Mouse (Mus musculus) hindbrain, embryonic 14.5 days (tissue): ENCODE results near the gene Cpsf2. TPM values are rescaled to one million over a fixed set of nuclear protein-coding genes. Genes with fewer than 3 reads are reported as not detected.
A peak's percentile ranks its signal among the peaks of the same experiment; 100 is the strongest.
"Not testable (repeated sequence)": the region's sequence is repeated elsewhere in the genome, so short reads cannot be mapped to it uniquely, and the experiment has no call there.

Experiments
- ATAC-seq: fragments of 200-750 bp; cut with Nextera tagmentation; 2 replicates; pipeline ENCODE4 v1.8.0; 2017; ENCODE audit warnings: moderate number of reproducible peaks, mild to moderate bottlenecking, moderate TSS enrichment, moderate library complexity; ENCODE audit not compliant: low FRiP score
- DNase-seq: peaks from one replicate; pipeline ENCODE4 v3.0.0-alpha.2; 2015; ENCODE audit warnings: low spot score
- H3K27ac ChIP-seq: fragments of 300-500 bp; sonication (generic); 2 replicates; pipeline ENCODE4 v1.5.1; 2014; ENCODE audit warnings: mild to moderate bottlenecking, moderate library complexity
- H3K27me3 ChIP-seq: fragments of 300-500 bp; sonication (generic); 2 replicates; pipeline ENCODE4 v1.6.1; 2014; ENCODE audit warnings: mild to moderate bottlenecking, low read length, mixed read lengths; ENCODE audit not compliant: control insufficient read depth, insufficient read depth
- H3K36me3 ChIP-seq: fragments of 300-500 bp; sonication (generic); replicated peaks from 2 replicates; pipeline ENCODE4 v1.6.1; 2014; ENCODE audit not compliant: control insufficient read depth, insufficient read depth
- H3K4me1 ChIP-seq: fragments of 300-500 bp; sonication (generic); replicated peaks from 2 replicates; pipeline ENCODE4 v1.6.1; 2014; ENCODE audit warnings: antibody characterized with exemption, low read length, mixed read lengths; ENCODE audit not compliant: control insufficient read depth, insufficient read depth
- H3K4me2 ChIP-seq: fragments of 300-500 bp; sonication (generic); replicated peaks from 2 replicates; pipeline ENCODE4 v1.6.1; 2014; ENCODE audit warnings: mild to moderate bottlenecking, moderate library complexity
- H3K4me3 ChIP-seq: fragments of 300-500 bp; sonication (generic); replicated peaks from 2 replicates; pipeline ENCODE4 v1.5.1; 2014; ENCODE audit warnings: mild to moderate bottlenecking, low read length
- H3K9ac ChIP-seq: fragments of 300-500 bp; sonication (generic); 2 replicates; pipeline ENCODE4 v1.6.1; 2014
- H3K9me3 ChIP-seq: fragments of 300-500 bp; sonication (generic); 2 replicates; pipeline ENCODE4 v1.6.1; 2016; ENCODE audit warnings: low read length; ENCODE audit not compliant: control insufficient read depth
- WGBS: fragments of 180-500 bp; shearing (Covaris S2); extraction: QIAGEN DNeasy Blood & Tissue Kit; methylation state at CpG from one replicate; pipeline ENCODE4 v1.1.7; 2014; 5-methylcytosine and 5-hydroxymethylcytosine counted together
- polyA plus RNA-seq: library from polyadenylated mRNA; unstranded; fragments of >200 nt; fragmentation: Nextera tagmentation; extraction: Ambion mirVana; gene quantifications from 2 replicates; pipeline ENCODE4 v1.2.1, GENCODE M21; 2014

Gene Cpsf2
- polyA plus RNA-seq, 1 experiment from 2014 or later, result 32.6 TPM

DNA sequence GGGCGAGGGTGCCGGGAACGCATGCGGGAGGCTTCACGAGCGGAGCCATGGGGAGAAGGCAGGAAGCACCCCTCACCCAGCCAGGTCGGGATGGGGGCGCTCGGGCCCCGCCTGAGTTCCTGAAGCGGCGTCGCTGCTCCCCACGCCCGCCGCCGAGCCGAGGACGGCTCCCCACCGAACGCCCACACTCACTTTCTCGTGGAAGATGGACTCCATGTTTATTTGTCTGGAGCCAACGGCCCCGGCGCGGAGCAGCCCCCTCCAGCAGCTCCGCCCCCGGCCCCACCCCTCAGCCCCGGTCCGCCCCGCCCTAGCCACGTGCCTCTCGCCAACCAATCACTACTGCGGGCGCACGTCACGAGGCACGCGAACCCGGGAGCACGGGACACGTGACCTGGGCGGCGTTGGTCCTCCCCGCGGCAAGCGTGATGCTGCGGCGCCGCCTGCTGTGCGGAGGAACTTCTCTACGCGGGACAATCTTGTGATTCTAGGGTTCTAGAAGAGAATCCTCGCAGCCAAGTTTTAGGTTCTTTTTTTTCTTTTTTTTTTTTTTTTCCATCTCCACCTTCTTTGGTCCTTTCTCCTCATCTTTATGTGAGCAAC, 17.7 kb upstream of the Cpsf2 start, which contains the start of gene Atxn3:
Gene Atxn3, minus strand, starts transcription at position 305 of the 603 bp plus-strand sequence.
- no peaks in the 10 kb centered on the region for H3K27me3 ChIP-seq
- peaks cover 15% of the 10 kb centered on the region for H3K4me1 ChIP-seq
- ATAC-seq (peak; percentile 99), DNase-seq (peak; percentile 93)
- H3K4me3 ChIP-seq, result peak within 1 kb of the TSS; percentile 80
- H3K9me3 ChIP-seq, result no peaks in the 10 kb centered on the region
- H3K4me2 ChIP-seq, result peak within 1 kb of the TSS; percentile 67
- WGBS, result under 1% methylated on average over 52 of the region's 54 CpGs
- H3K9ac ChIP-seq, result peak within 1 kb of the TSS; percentile 80
- peak within 1 kb of the TSS; percentile 62 for H3K27ac ChIP-seq
- H3K36me3 ChIP-seq, result no peaks in the 10 kb centered on the region; the same call in 1 of the 2 replicates

DNA sequence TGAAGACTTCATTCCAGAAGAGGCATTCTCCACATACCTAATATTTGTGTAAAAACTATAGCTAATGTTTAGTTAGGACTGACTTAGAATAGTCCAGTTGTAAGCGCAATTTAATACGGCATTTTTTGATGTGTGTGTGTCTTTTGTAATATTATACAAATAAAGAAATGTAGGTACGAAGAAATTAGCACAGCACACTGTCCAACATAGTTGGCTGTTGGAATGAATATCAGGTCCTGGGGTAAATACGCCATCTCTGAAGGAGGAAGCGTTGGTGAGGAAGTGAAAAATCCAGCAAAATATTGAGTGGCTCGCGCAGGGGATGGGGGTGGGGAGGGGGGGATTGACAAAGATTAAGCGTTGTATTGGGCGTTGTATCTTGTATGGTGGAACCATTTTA, 17.2 kb upstream of the Cpsf2 start:
- Histone ChIP-seq H3K27ac (no peak overlapping the region), H3K9me3 (no peaks in the 10 kb centered on the region), H3K4me3 (peak overlapping the region; percentile 80), H3K36me3 (no peaks in the 10 kb centered on the region; the same call in 1 of the 2 replicates), H3K4me1 (peaks cover 15% of the 10 kb centered on the region), H3K4me2 (peak overlapping the region; percentile 67), H3K9ac (no peak overlapping the region; the same call in 1 of the 2 replicates), H3K27me3 (no peaks in the 10 kb centered on the region)
- ATAC-seq (no peak), DNase-seq (no peak)
- 62% methylated on average over 9 of the region's 9 CpGs for WGBS

DNA sequence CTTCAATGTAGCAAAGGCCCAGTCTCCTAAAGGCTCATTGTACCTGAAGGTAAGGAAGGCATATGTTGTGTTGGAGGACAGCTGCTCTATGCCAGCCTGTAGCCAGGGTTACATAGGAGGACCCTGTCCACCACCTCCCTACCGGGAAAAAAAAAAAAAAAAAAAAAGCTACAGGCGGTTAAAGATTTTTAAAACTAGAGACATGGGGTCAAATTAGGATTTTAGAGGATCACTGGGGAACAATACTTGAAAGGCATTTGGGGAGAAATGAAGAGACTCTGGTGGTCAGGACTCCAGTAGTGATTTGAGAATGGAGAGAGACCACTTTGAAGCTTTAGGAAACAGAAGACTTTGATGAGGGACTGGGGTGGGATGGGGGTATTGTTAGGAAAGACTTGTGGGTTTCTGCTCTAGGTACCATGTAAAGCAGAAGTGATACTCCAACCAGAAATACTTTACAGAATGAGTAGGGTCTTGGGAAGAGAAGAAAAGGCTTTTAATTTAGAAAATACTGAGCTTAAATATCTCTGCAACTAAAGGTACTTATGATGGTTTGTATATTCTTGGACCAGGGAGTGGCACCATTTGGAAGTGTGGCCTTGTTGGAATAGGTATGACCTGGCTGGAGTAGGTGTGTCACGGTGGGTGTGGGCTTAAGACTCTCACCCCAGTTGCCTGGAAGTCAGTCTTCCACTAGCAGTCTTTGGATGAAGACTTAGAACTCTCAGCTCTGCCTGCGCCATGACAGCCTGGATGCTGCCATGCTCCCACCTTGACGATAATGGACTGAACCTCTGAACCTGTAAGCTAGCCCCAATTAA, 16.6 kb upstream of the Cpsf2 start:
- not testable (repeated sequence) for H3K4me3 ChIP-seq, H3K9me3 ChIP-seq, H3K9ac ChIP-seq, DNase-seq, H3K36me3 ChIP-seq, H3K27ac ChIP-seq, H3K27me3 ChIP-seq, ATAC-seq
- Histone ChIP-seq H3K4me2 (peak overlapping the region; percentile 67; the same call in 1 of the 2 replicates), H3K4me1 (peaks cover 15% of the 10 kb centered on the region)
- 89% methylated on average over 5 of the region's 5 CpGs for WGBS

DNA sequence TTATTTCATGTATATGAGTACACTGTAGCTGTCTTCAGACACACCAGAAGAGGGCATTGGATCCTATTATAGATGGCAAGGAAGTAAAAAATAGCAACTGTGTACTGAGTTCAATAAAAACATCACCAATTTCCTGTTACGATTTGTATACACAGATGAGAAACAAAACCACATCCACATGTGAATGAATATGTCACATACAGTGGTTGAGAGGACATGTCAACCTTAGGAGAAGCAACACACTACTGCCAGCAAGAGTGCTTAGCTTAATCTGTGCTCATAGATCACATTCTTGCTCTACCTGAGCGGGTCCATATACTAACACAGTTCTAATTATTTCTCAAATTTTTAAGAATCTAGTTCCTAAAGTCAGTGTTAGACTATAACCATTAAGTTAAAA, 4.5 kb upstream of the Cpsf2 start:
- Histone ChIP-seq H3K4me3 (no peak overlapping the region), H3K36me3 (peaks cover 30% of the 10 kb centered on the region), H3K9ac (no peak overlapping the region), H3K27me3 (no peaks in the 10 kb centered on the region), H3K27ac (no peak overlapping the region), H3K9me3 (no peaks in the 10 kb centered on the region), H3K4me2 (no peak overlapping the region), H3K4me1 (peaks cover 12% of the 10 kb centered on the region)
- WGBS, result 94% methylated on average over 2 of the region's 2 CpGs
- no peak for DNase-seq
- no peak for ATAC-seq

DNA sequence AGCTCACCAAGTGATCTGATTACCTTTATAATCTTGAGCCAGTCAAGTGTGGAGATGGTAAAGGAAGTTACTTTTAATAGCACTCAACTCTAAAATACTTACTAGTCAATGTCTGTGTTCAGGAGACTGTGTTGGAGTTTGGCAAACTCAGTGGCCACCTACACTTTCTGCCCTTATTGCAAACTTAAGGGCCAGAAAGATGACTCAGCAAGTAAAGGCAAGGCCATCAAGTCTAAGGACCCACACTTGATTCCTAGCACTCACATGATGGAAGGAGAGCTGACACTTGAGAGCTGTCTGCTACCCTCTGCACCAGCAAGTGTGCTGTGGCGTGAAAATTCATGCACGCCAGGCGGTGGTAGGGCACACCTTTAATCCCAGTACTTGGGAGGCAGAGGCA, 3.6 kb upstream of the Cpsf2 start:
- Histone ChIP-seq H3K27ac (no peak overlapping the region), H3K4me3 (no peak overlapping the region), H3K36me3 (peaks cover 21% of the 10 kb centered on the region), H3K9me3 (no peaks in the 10 kb centered on the region), H3K9ac (no peak overlapping the region), H3K27me3 (no peaks in the 10 kb centered on the region), H3K4me2 (no peak overlapping the region), H3K4me1 (peaks cover 20% of the 10 kb centered on the region)
- DNase-seq (no peak), ATAC-seq (no peak)
- WGBS, result 97% methylated on average over 3 of the region's 3 CpGs

DNA sequence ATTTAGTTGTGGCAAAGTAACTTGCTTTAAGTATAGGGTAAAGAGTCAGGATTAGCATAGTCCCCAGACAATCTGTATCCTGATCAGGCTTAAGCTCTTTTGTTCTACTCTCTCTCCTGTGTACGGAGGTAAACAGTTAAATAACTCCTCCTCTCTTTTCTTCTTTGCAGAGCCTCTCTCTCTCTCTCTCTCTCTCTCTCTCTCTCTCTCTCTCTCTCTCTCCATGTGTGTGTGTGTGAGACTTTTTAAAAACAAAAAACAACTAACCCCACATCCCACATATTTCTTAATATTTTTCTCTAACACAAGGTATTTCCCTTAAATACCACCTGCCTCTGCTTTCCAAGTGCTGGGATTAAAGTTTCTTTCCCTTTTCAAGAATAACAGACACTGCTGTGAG, 1.2 kb upstream of the Cpsf2 start:
- Histone ChIP-seq H3K4me3 (peak overlapping the region; percentile 92), H3K4me1 (peaks cover 22% of the 10 kb centered on the region), H3K27ac (peak overlapping the region; percentile 97), H3K9ac (peak overlapping the region; percentile 91), H3K9me3 (no peaks in the 10 kb centered on the region), H3K36me3 (peaks cover 3% of the 10 kb centered on the region), H3K4me2 (peak overlapping the region; percentile 61), H3K27me3 (no peaks in the 10 kb centered on the region)
- DNase-seq (no peak), ATAC-seq (no peak)
- 0% methylated on average over 1 of the region's 1 CpGs for WGBS

DNA sequence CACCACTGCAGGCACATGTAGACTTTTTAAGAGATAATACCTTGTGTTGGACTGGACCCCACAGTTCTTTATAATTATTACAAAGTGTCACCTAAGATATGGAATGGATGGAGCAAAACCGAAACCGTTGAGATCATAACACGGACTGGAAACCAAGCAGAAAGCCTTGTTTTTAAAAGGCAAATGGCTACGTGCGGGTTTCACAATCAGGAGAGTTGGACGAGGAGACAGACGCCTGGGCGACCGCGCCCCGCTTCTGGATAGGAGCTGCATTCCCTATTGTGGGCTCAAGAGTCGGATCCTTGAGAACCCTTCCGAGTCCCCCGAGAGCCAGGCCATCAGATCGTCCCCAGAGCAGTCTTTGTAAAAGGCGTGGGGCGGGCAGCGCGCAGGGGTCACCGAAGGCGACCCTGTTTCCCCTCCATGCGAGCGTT, 604 bp upstream of the Cpsf2 start:
- no peak for ATAC-seq

DNA sequence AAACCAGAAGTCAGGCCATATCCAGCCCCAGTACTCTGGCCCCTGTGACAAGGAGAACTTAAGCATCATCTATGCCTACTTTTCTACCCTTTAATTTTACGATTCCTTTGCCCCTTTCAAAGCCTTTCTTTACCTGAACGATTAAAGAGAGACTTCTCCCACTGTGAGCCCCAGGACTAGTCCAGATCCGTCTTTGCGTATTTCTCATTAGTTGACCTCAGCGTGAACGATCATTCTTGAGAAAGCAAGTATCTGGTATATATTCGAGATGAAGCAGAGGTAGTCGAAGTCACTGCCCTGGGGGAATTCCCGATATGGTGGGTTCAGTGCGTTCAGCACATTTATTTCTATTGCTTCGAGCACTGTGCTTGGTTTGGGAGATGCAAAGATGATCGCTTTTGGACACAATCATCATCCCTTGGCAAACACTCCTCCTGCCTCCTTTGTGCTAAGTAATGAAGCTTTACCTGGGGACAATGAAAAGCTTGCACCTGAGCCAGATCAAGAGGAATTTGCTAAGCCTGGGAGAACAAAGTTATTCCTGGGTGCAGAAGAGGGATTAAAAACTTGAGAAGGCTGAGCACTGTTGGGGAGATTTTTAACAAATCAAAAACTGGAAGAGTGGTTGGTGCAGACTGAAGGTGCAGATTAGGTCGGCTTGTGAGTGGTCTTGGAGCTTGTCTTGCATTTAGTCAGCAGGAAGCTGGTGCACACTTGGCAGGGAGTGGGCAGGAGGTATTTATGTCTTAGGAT, 1.0 kb downstream of the Cpsf2 start:
- DNase-seq (no peak), ATAC-seq (no peak)
- WGBS, result 20% methylated on average over 13 of the region's 13 CpGs
- Histone ChIP-seq H3K36me3 (peaks cover 5% of the 10 kb centered on the region), H3K9me3 (no peaks in the 10 kb centered on the region), H3K27me3 (no peaks in the 10 kb centered on the region), H3K4me1 (peaks cover 22% of the 10 kb centered on the region), H3K4me2 (peak overlapping the region; percentile 61), H3K27ac (0 out of 2 replicates have a peak overlapping the region, but pooled peaks have one; percentile 97), H3K4me3 (peak overlapping the region; percentile 92), H3K9ac (peak overlapping the region; percentile 91)

More for the DNA sequence above, 604 bp upstream of the Cpsf2 start:
- Histone ChIP-seq H3K27me3 (no peaks in the 10 kb centered on the region), H3K4me3 (peak overlapping the region; percentile 92), H3K4me1 (peaks cover 22% of the 10 kb centered on the region), H3K4me2 (peak overlapping the region; percentile 61), H3K36me3 (peaks cover 3% of the 10 kb centered on the region), H3K27ac (peak overlapping the region; percentile 97), H3K9ac (peak overlapping the region; percentile 91), H3K9me3 (no peaks in the 10 kb centered on the region)
- WGBS, result under 1% methylated on average over 23 of the region's 23 CpGs
- peak; percentile 50 for DNase-seq
